Mouse (Mus musculus): ENCODE measurements around the gene Mprip.
"Not testable (repeated sequence)": the region's sequence is repeated elsewhere in the genome, so short reads cannot be mapped to it uniquely, and the experiment has no call there.

The Mprip gene

GRCm38 (mm10) chr11:59655337-59655736 lies 5.8 kb upstream of the Mprip start:
- DNase-seq: peak in 1 of 2 experiments; percentile 46

GRCm38 (mm10) chr11:59656016-59656415 lies 5.1 kb upstream of the Mprip start:
- DNase-seq: no peak

- DNase-seq: peak; percentile 35 to 60
Observed at GRCm38 (mm10) chr11:59661601-59662248, 620 bp downstream of the Mprip start.

GRCm38 (mm10) chr11:59662249-59662788 lies 1.2 kb downstream of the Mprip start:
- peak; percentile 99 to 100 for DNase-seq

DNA sequence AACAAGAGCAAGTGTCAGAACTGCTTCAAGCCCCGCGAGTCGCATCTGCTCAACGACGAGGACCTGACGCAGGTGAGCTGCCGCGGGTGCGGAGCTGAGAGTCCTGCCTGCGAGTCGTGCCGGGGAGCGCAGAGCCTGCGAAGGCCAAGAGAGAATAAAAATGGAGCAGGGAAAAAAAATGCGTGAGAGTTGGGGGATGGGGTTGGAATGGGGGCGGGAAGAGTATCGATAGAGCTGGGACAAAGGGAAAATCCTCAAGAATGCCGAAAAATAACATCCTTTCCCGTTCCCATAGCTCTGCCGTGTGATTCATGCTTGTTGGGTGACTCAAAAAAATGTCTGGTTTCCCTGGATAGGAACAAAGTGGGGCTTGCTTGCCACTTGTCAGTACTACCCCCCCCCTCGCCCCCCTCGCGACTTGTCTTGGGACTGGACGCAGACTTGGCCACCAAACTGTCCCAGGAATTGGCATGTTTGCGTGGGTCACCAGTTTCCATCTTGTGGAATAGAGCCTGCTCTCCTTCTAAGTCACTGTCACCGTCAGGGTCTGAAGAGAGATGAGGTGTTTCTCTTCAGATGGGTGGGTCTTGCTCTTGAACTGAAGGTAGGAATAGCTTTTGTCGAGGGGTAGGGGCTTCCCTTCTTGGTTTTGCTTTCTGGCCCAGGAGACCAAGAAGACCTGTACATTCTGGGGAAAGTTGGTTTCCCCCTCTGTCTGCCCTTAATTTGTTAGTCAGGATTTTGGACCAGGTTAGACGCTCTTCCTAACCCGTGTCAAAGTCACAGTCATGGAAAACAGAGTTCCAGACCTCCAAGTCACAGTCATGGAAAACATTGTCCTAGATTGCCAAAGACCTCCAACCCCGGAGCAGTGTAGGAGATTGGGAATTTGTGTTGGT lies 2.0 kb downstream of the Mprip start:
- DNase-seq: peak in 1 of 2 experiments; percentile 39

GRCm38 (mm10) chr11:59663776-59664320 lies 2.7 kb downstream of the Mprip start:
- DNase-seq: no peak

DNA sequence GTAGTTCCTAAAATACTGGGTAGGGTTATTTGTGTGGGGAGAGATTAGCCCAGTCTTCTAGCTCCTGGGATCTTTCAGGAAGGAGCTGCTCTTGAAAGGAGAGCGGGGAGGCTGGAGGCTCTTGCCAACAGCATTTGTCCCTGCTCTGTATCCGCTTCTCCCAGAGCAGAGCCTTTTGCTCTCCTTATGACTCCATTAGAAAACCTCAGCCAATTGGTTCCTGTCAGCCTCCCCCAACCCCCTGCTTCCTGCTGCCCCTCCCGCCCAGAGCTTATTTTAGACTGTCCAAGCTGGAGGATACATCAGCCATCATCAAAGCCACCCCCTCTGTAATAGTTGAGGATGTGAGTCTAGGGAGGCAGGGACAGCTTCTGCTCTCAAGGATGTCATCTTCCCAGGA lies 3.7 kb downstream of the Mprip start:
- DNase-seq: peak; percentile 70 to 83

DNA sequence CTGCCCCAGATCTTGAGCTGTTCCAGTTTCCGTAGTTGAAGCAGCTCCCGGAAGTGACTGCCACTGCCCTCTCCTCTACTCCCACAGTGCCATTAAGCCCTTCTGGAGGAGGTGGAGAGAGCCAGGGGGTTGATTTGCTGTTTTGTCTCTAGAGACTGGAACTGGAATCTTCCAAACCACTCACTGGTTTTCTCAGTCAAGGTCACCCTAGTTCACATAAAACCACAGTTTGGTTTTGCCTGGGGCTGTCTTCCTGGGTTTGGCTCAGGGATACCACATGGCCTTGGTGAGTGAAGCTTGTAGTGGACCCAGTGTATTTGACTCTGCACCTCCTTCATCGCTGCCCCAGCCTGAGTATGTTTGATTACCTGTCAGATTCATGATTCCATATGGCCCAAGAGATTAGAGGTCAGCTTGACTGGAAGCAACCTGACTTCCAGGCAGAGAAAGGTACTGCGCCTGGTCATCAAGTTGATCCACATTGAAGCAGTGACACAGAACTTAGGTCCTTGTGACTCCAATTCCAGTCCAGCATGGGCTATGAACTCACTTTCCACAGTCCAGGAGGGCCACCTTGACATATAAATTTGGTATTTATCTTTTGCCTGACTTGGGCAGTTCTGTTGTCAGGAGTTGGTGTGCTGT lies 10.1 kb downstream of the Mprip start:
- DNase-seq: peak; percentile 29 to 51

GRCm38 (mm10) chr11:59674013-59674412 lies 12.9 kb downstream of the Mprip start:
- DNase-seq: no peak

DNA sequence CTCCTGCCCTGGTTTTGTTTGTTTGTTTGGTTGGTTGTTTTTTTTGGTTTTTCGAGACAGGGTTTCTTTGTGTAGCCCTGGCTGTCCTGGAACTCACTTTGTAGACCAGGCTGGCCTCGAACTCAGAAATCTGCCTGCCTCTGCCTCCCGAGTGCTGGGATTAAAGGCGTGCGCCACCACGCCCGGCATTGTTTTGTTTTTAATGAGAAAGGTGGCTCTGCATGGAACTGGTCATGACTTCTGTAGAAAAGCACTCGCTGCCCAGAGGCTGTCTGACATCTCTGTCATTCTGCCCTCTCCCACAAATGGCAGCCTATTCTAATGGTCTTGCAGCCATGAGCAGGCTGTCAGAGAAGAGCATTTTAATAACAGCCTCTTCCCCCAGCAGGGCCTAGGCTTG lies 13.6 kb downstream of the Mprip start:
- DNase-seq: not testable (repeated sequence)

DNA sequence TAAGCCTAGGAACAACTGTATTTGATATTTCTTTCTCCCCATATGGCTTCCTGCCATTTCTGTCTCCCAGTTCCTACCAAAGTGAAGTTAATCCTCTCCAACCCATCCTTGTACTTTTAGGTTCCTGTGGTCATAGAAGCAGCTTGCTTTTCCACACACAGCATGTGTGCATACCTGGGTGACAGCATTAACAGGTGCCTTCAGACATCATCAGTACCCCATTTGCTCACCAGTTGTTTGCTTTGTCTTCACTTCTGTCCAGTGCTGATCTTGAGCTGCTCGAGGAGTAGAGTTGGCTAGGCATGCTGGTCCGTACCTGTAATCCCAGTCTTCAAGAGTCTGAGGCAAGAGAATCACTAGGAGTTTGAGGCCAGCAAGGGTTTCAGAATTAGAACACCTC lies 16.7 kb downstream of the Mprip start:
- no peak for DNase-seq

DNA sequence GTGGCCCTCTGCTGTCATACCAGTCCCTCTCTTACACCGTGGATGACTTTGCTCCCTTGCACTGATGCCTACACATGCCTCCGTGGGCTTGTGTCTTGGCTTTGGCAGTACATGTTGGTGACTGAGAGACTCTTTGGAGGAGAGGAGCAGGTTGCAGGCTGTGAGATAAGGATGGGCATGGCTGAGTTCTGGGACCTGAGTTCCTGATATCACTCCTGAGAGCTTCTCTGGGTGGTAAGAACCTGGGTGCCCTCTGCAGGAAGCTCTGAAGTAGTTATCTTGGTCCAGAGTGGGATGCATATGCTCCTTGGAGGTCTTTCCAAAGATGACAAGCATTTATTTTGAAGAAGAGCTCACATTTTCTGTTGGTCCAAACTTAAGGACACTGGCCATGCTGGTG lies 17.6 kb downstream of the Mprip start:
- no peak for DNase-seq

DNA sequence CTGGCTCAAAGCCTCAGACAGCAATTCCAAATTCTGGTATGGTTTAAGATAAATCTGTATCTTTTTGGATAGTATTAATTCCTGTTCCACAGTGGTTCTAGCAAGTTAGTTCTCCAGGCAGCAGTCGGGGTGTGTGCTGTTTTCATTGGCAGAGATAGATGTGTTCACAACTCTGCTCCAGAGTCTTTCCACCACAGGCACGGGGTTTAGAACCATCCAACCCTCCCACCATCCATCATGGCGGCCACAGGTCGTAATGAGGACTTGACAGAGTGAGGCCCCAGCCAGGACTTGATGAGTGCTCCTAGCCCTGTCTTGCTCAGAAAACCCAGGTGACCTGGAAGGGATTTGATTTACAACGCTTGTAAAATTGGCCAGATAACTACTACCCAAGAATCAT lies 19.0 kb downstream of the Mprip start:
- DNase-seq: no peak

GRCm38 (mm10) chr11:59684956-59685355 lies 23.9 kb downstream of the Mprip start:
- no peak for DNase-seq

GRCm38 (mm10) chr11:59694533-59694932 lies 33.4 kb downstream of the Mprip start:
- peak; percentile 69 to 79 for DNase-seq

- no peak for DNase-seq
Observed at GRCm38 (mm10) chr11:59695550-59695949, 34.4 kb downstream of the Mprip start.

- no peak for DNase-seq
Observed at GRCm38 (mm10) chr11:59697572-59697971, 36.5 kb downstream of the Mprip start.

DNA sequence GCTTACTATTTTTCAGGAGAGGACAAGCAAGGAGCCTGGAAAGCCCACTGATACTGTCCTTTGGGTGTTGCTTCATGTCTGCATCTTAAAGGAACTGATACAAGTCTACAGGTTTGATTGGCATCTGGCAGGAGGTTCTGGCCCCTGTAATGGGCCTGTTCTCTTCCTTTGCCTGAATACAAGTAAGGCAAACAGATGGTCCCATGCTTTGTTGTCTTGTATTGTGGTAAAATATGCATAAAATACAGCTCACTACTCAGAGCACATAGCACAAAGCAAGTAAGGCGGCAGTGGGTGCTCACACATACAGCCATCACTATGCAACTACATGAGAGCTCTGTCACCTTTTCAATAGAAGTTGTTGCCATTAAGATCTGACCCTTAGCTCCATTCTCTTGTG lies 39.7 kb downstream of the Mprip start:
- no peak for DNase-seq

DNA sequence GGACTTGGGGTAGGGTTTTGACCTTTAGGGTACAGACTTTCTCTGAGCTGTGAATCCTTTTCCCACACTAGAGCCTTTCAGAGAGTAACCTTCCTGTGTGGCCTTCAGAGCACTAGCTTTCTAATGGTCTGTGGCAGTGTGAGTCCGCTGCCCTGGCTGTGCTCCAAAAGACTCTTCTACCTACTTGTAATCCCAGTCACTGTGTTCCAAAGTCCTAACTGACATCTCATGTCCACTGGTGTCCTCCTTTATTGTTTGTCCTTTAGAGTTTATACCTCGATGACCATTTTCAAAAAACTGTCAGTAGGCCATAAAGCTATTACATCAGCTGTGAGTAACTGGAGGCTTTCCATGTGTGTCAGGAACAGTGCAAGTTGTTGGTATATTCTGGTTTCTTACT lies 44.0 kb downstream of the Mprip start:
- DNase-seq: peak; percentile 79 to 80

- DNase-seq: no peak
Observed at GRCm38 (mm10) chr11:59707481-59707880, 46.4 kb downstream of the Mprip start.

DNA sequence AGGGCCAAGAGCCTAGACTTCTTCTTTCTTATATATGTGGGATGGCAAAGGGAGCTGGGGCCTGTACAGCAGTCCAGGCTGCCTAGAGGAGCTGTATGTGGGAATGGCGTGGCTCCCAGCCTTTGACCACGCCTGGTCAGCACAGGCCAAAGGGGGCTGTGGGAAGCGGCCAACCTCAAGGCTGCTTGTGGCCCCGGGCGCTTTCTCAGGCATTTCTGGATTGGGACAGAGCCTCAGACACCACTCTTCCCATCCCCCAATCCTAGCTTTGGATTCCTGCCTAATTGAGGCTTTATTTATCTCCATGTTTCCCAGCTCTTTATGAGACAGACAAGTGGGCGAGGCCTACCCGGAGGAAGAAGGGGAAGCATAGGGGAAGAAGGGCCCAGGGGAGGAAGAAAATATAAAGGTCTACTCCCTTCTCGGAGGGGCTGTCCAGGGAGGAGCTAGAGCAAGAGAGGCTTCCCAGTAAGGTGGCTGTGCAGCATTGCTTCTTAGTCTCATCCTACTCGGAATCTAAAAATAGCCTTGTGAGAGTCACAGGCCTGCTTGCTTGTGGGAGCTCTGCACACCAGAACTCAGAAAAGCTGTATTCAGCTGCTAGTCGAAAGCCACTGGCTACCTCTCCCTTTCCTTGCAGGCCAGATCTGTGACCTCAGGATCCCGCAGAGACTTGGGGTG lies 47.0 kb downstream of the Mprip start:
- DNase-seq: peak; percentile 72 to 76

DNA sequence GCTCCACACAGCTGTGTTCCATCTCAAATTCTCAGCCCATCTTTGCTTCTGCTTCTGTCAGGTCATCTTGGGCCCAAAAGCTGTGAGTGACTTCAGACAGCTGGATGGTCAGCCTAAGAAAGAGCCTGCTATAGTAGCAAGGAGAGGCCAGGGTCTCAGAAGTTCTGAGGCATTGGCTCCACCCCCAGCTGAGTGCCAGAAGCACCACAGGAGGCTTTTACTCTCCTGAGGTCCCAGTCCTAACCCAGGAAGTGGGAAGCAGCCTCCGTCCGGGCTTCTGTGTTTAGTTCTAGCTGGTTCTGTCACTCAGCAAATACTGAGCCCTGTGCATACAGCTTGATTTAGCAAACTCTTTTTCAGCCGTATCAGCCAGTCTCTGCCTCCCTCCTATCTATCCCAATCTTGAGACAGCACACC lies 54.3 kb downstream of the Mprip start:
- DNase-seq: peak in 1 of 2 experiments; percentile 8

Measured in kidney, postnatal 25 days (tissue).